Mouse (Mus musculus) frontal cortex, postnatal 14 days (tissue): ENCODE data around the gene Cask.

Source experiments
- DNase-seq, 2 experiments: peaks; one replicate each; pipeline ENCODE4 v3.0.0; 2022; ENCODE audit warnings: low spot score in 2 of 2

The Cask gene

GRCm38 (mm10) chrX:13720296-13720829 lies 130.8 kb downstream of the Cask start:
- DNase-seq: no peak

- DNase-seq: no peak
These were observed 132.9 kb downstream of the Cask start for GRCm38 (mm10) chrX:13718283-13718682.

GRCm38 (mm10) chrX:13716796-13717569 lies 134.2 kb downstream of the Cask start:
- DNase-seq: no peak

GRCm38 (mm10) chrX:13710174-13710573 lies 141.0 kb downstream of the Cask start:
- DNase-seq: peak; percentile 12 to 44

- DNase-seq: no peak
These were observed 146.1 kb downstream of the Cask start for GRCm38 (mm10) chrX:13705051-13705450.

- no peak for DNase-seq
These were observed 150.5 kb downstream of the Cask start for GRCm38 (mm10) chrX:13700681-13701080.

- DNase-seq: no peak
These were observed 159.3 kb downstream of the Cask start for GRCm38 (mm10) chrX:13691865-13692264.

- DNase-seq: no peak
These were observed 162.8 kb downstream of the Cask start for GRCm38 (mm10) chrX:13688356-13688755.

GRCm38 (mm10) chrX:13686589-13686988 lies 164.6 kb downstream of the Cask start:
- no peak for DNase-seq

GRCm38 (mm10) chrX:13681748-13682147 lies 169.4 kb downstream of the Cask start:
- DNase-seq: no peak

GRCm38 (mm10) chrX:13673001-13673400 lies 178.2 kb downstream of the Cask start:
- DNase-seq: no peak

- no peak for DNase-seq
These were observed 180.8 kb downstream of the Cask start for GRCm38 (mm10) chrX:13670342-13670741.

- no peak for DNase-seq
These were observed 182.3 kb downstream of the Cask start for GRCm38 (mm10) chrX:13668867-13669266.

- no peak for DNase-seq
These were observed 190.1 kb downstream of the Cask start, which contains the start of gene Gpr82 for GRCm38 (mm10) chrX:13661063-13661462. Gene Gpr82 (plus strand): TSS chrX:13661363.

- DNase-seq: no peak
These were observed 191.8 kb downstream of the Cask start for GRCm38 (mm10) chrX:13659201-13659890.

- no peak for DNase-seq
These were observed 192.5 kb downstream of the Cask start for GRCm38 (mm10) chrX:13658616-13659140.

GRCm38 (mm10) chrX:13656721-13657120 lies 194.4 kb downstream of the Cask start:
- DNase-seq: peak in 1 of 2 experiments; percentile 14

GRCm38 (mm10) chrX:13655906-13656305 lies 195.3 kb downstream of the Cask start:
- no peak for DNase-seq

GRCm38 (mm10) chrX:13655005-13655421 lies 196.2 kb downstream of the Cask start:
- no peak for DNase-seq

GRCm38 (mm10) chrX:13652291-13652690 lies 198.9 kb downstream of the Cask start:
- DNase-seq: no peak

- DNase-seq: no peak
These were observed 199.3 kb downstream of the Cask start for GRCm38 (mm10) chrX:13651889-13652288.

GRCm38 (mm10) chrX:13638894-13639293 lies 212.3 kb downstream of the Cask start:
- no peak for DNase-seq

- no peak for DNase-seq
These were observed 214.8 kb downstream of the Cask start for GRCm38 (mm10) chrX:13636398-13636797.
